Mouse (Mus musculus) monocyte, adult 5-6 weeks (primary cell): ENCODE results near the gene Mmrn1. TPM values are rescaled to one million over a fixed set of nuclear protein-coding genes. Genes with fewer than 3 reads are reported as not detected.

Experiments
- ATAC-seq: fragments of 153-309, 156-312 bp; replicated peaks from 2 replicates; pipeline ENCODE4 v1.8.0; 2017; ENCODE audit warnings: mild to moderate bottlenecking; ENCODE audit not compliant: low TSS enrichment, insufficient number of reproducible peaks, severe bottlenecking, poor library complexity, low FRiP score
- total RNA-seq: library from RNA; stranded (forward); fragments of 200-1000, 200-491, 200-594 nt; gene quantifications from 3 replicates; pipeline ENCODE4 v1.2.3, GENCODE M21; 2017

The Mmrn1 gene
- total RNA-seq, 1 experiment from 2014 or later: 2.8 TPM

DNA sequence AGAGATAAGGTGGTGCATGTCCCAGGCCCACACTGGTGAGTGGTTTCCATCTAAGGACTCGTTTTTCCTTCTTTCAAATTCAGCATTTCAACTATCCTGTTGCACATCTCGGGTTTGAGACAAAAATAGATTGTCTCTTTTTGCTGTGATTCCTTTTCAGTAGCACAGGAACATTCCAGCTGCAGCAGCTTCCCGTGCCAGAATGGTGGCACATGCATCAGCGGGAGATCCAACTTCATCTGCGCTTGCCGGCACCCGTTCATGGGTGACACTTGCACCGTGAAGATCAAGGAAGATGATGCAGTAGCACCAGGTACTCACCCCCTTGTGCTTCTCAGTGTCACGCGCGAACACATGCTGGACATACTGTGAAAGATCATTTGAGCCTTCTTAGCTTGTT is 62.1 kb downstream of the Mmrn1 start:
- no peak for ATAC-seq

GRCm38 (mm10) chr6:60987804-60988203 is 63.0 kb downstream of the Mmrn1 start:
- no peak for ATAC-seq

DNA sequence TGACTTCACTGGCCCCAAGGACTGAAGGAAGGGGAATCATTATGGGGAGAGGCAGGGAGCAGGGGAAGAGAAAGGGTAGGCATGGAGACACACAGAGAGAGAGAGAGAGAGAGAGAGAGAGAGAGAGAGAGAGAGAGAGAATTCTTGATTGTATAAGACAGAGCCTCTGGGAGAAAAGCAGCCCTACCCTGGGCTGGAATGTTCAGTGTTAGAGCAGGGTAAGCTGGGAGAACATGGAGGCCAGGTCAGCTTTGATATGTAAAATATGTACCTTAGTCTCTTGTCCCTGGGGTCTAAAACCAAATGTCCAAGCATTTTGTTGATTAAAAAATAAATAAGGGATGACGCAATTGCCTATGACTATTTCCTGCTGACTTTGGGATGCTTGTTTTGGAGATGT is 67.6 kb downstream of the Mmrn1 start:
- ATAC-seq: no peak

DNA sequence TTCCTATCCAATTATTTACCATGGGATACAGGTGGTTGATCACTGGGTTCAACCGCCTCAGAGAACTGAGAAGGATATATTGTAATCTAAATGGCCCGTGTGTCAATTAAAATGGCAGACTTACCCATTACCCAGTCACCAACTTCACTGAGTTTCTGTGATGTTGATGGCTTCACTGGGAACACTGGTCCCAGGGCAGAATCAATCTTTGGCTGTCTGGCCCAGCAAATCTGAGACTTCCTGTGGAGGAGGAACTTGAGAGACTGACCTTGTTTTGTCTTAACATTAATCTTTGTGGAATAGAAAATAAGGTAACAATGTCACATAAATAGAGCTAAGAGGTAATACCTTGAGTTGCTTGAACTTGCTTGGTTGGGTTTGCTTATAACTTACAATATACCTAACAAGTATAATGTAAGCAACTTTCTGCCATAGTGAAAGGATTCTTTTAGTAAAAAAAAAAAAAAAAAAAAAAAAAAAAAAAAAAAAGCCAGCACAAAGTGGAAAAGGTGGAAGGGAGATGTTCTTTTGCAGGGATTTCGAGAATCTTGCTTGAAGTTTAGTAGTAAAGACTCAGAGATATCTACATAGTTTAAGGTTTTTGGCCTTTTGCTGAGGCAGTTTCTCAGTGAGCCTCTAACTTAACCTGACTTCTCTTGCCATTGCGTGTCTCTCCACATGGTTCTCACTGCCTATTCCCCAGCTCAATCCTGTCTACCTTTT is 68.8 kb downstream of the Mmrn1 start:
- no peak for ATAC-seq

GRCm38 (mm10) chr6:60994114-60994513 is 69.3 kb downstream of the Mmrn1 start:
- ATAC-seq: no peak

DNA sequence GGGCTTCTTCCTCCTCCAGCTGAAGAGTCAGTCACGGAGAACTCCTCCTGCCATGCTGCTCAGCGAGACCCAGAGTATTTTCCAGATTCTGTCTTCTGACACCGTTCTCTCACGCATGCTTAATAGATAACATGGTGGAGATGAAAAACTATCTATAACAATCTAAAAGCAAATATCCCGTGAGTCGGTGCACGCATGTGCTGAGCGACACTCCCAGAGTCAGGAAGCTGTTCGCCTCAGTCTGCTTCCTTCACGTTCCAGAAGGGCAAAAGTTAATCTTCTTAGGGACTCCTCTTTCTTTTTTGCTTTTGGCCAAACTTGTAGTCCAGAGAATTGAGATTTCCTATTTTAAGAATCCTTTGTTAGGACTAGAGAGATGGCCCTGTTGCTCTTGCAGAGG is 69.7 kb downstream of the Mmrn1 start:
- ATAC-seq: no peak

- ATAC-seq: no peak
Measured at GRCm38 (mm10) chr6:60995596-60995995, 70.8 kb downstream of the Mmrn1 start.

GRCm38 (mm10) chr6:60996328-60996727 is 71.6 kb downstream of the Mmrn1 start:
- ATAC-seq: no peak

GRCm38 (mm10) chr6:61001003-61001790 is 76.4 kb downstream of the Mmrn1 start:
- ATAC-seq: no peak

- no peak for ATAC-seq
Measured at GRCm38 (mm10) chr6:61003916-61004765, 79.4 kb downstream of the Mmrn1 start.

- no peak for ATAC-seq
Measured at GRCm38 (mm10) chr6:61013780-61014179, 89.0 kb downstream of the Mmrn1 start.

- no peak for ATAC-seq
Measured at GRCm38 (mm10) chr6:61019689-61020088, 94.9 kb downstream of the Mmrn1 start.

DNA sequence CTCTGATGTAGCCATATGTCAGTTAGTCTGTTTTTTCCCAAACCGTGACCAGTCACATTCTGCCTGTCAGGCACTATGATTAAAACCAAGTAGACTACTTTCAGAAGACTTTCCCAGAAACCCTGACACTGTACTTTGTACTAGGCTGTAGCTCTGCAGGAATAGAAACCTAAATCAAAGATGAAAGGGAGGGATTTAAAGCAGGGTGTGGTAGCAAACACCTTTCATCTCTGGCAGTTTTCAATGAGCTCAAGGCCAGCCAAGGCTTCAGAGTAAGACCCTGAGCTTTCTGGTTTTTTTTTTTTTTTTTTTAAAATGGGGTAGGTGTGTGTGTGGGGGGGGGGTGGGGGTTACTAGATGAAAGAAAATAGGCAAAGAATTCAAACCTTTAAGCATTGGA is 96.2 kb downstream of the Mmrn1 start:
- no peak for ATAC-seq

DNA sequence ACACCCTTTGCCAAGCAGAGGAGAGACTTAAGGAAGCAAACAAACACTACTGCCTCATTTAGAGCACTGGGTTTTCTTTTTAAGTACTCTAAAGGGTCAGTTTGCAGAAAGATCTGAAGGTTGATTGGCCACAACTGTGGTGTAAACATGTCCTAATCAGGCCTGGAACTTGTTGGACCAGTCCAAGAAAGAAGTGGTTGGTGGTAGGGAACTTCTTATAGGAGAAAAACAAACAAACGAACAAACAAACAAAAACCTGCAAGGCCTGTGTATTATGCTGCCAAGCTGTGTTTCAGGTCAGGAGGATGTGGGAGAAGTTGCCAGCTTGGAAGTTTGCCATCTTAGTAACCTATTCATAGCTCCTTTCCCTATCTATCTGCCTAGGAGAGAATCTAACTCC is 108.5 kb downstream of the Mmrn1 start:
- no peak for ATAC-seq

Other genes with a start within 250 kb of the Mmrn1 start
- 27.6 to 183 TPM (median 161 TPM) in 3 replicates for gene Snca, start 95.1 kb upstream of the Mmrn1 start, total RNA-seq